Mouse (Mus musculus) layer of hippocampus, adult 2 months (tissue): ENCODE measurements around the gene Nmnat1. TPM values are rescaled to one million over a fixed set of nuclear protein-coding genes. Genes with fewer than 3 reads are reported as not detected.
"Not testable (repeated sequence)": the region's sequence is repeated elsewhere in the genome, so short reads cannot be mapped to it uniquely, and the experiment has no call there.

Source experiments
- DNase-seq, 2 experiments: peaks; one replicate each; pipeline ENCODE4 v3.0.0; 2022; ENCODE audit warnings: low spot score in 2 of 2
- H3K27ac ChIP-seq: fragments of 200-600 bp; 2 replicates; pipeline ENCODE4 v1.8.1; 2022
- H3K4me3 ChIP-seq: fragments of 200-600 bp; 2 replicates; pipeline ENCODE4 v1.8.1; 2022; ENCODE audit warnings: mild to moderate bottlenecking
- CTCF ChIP-seq: fragments of 200-600 bp; conservative IDR thresholded peaks from 2 replicates; pipeline ENCODE4 v1.8.1; 2022; ENCODE audit warnings: antibody characterized with exemption, mild to moderate bottlenecking, moderate library complexity
- total RNA-seq, 2 experiments: library from RNA; stranded (reverse); gene quantifications; 2 replicates each; pipeline ENCODE4 v1.2.3; 2021

Gene Nmnat1
- total RNA-seq, 2 experiments from 2014 or later: 8.9 to 9.0 TPM

- DNase-seq: no peak
- H3K4me3 ChIP-seq: no peak within 1 kb of the TSS
- no peak for TF ChIP-seq CTCF
- H3K27ac ChIP-seq: no peak within 1 kb of the TSS
Observed at GRCm38 (mm10) chr4:149477078-149477477, 7.9 kb downstream of the Nmnat1 start, which contains the start of gene Tmem274. Gene Tmem274, plus strand, starts transcription at chr4:149477378.

DNA sequence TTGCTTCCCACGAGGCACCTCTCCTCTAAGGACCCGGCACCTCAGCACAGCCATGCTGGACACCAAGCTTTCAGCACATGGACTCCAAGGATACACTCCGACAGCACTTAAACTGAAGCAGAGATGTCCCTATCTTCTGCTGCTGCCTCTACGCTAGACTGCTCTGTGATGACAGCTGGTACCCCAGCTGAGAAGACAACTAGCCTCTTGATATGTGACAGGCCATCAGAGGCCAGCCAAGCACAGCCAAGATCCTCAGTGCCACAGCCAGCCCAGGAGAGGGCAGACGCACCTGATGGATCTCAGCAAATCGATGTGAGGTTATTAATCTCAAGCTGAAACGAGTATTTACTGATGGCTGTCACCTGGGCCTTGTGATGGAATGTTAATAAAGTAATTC is 9.9 kb downstream of the Nmnat1 start:
- TF ChIP-seq CTCF: peak; percentile 40
- Histone ChIP-seq H3K4me3 (no peak overlapping the region), H3K27ac (no peak overlapping the region)
- DNase-seq: no peak

GRCm38 (mm10) chr4:149469557-149469956 is 15.4 kb downstream of the Nmnat1 start:
- no peak for DNase-seq
- no peak overlapping the region for H3K27ac ChIP-seq
- H3K4me3 ChIP-seq: no peak overlapping the region
- TF ChIP-seq CTCF: no peak

- no peak overlapping the region for H3K4me3 ChIP-seq
- H3K27ac ChIP-seq: no peak overlapping the region
- no peak for TF ChIP-seq CTCF
- no peak for DNase-seq
Observed at GRCm38 (mm10) chr4:149463435-149463950, 21.5 kb downstream of the Nmnat1 start.

DNA sequence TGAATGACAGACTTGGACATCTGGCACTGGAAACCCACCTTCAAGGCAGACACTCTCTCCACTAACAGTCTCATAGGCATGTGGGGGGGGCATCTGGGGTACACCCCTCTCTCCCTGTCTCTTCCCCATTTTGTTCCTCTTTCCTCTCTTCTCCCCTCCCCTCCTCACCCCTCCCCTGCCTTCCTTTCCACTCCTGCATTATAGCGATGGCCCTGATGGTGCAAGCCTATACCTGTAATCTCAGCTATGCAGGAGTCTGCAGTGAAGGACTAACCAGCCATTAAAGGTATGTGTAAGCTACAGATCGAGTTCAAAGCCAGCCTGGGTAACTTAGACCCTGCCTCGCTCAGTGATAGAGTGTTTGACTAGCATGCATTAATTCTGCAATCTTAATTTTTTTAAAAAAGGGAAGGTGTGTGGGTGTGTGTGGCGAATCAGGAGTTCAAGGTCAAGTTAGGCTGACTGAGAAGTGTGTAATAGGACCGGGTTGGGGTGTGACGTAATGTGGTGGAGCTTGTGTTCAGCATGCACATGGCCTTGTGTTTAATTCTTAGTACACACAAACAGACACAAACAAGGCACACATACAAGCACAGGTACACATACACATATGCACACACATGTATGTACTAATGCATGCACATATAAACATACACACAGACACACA is 22.6 kb downstream of the Nmnat1 start:
- H3K27ac ChIP-seq: no peak overlapping the region
- no peak for DNase-seq
- H3K4me3 ChIP-seq: no peak overlapping the region
- TF ChIP-seq CTCF: no peak

DNA sequence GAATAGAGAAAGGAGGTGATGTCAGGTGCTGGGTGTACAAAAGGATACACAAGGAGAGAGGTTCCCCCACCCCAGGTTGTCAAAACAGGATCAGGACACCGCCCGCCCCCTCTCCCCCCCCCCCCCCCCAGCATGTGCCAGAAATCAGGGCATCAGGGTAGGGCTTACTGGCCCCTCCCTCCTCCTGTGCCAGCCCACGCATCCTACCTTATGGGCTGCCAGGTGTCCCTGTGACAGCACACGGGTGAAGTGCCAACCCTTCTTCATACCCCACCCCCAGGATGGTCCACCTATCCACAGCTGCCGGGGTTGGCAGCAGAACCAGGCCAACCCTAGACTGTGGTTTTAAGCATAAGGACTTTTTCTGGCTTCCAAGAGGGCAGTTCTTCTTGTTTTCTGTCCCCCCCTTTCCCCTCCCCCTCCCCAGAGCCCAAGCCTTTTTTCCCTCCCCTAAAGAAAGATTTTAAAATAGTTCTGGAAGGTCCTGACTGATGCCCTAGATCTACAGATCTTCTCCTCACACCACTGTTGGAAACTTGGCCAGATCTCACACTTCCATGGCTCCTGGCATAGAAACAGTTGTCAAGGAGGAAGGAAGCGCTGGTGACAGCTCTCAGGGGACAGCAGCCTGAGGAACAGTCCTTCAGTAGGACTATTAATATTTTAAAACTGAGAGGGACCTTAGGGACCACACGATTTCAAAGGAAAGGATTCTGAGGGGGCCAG is 23.3 kb downstream of the Nmnat1 start:
- H3K27ac ChIP-seq: no peak overlapping the region
- TF ChIP-seq CTCF: no peak
- no peak overlapping the region for H3K4me3 ChIP-seq
- DNase-seq: no peak

DNA sequence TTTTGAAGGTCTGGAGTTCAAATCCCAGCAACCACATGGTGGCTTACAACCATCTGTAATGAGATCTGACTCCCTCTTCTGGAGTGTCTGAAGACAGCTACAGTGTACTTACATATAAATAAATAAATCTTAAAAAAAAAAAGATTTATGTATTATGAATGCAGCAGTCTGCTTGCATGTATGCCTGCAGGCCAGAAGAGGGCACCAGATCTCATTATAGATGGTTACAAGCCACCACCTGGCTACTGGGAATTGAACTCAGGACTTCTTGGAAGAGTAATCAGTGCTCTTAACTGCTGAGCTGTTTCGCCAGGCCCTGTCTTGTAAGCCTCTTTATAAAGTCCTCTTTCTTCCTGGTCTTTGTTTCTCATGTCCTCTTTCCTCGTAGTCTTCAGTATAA is 24.5 kb downstream of the Nmnat1 start:
- H3K4me3 ChIP-seq, DNase-seq, H3K27ac ChIP-seq: not testable (repeated sequence)
- TF ChIP-seq CTCF: peak; percentile 51

DNA sequence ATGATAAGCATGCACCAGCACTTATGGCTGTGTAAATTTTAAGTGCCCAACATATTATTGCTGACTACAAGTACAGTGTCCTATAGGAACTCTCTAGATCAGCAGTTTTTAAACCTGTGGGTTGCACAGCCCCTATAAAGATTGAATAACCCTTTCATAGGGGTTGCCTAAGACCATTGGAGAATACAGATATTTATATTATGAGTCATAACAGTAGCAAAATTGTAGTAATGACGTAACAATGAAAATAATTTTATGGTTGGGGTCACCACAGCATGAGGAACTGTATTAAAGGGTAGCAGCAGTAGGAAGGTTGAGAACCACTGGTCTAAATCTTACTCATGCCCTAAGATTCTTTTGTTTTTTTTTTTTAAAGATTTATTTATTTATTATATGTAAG is 25.6 kb downstream of the Nmnat1 start:
- Histone ChIP-seq H3K4me3 (no peak overlapping the region), H3K27ac (no peak overlapping the region)
- no peak for DNase-seq
- no peak for TF ChIP-seq CTCF

GRCm38 (mm10) chr4:149458526-149458925 is 26.5 kb downstream of the Nmnat1 start:
- no peak overlapping the region for H3K4me3 ChIP-seq
- no peak for TF ChIP-seq CTCF
- H3K27ac ChIP-seq: no peak overlapping the region
- no peak for DNase-seq

DNA sequence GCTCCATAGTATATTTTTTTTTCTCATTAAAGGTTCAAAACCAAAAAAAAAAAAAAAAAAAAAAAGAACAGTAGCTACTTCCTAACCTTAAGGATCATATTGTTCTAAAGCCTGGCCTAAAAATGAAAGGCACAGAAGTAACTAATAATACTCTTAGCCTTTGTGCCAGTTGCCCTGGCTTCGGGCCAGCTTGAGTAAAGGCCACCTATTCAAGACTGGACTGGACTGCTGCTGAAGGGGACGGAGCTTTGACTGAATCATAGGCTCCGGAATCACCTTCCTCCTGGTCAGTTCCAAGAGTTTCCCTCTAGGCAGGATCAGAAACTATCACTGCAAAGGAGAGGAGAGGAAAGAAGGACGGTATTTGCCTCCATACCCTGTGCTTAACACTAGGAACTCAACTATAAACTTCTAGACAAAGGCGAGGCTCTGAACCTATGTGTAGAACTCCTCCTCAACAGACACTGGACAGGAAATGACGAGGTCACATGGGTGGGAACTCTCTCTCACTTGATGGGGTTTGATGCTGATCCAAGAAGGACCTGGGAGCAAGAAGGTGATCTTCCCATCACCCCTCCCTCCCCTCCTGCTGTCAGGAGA is 27.1 kb downstream of the Nmnat1 start:
- no peak for DNase-seq
- no peak overlapping the region for H3K4me3 ChIP-seq
- TF ChIP-seq CTCF: no peak
- no peak overlapping the region for H3K27ac ChIP-seq

- H3K27ac ChIP-seq, H3K4me3 ChIP-seq, DNase-seq: not testable (repeated sequence)
Observed at GRCm38 (mm10) chr4:149457163-149457562, 27.8 kb downstream of the Nmnat1 start.

DNA sequence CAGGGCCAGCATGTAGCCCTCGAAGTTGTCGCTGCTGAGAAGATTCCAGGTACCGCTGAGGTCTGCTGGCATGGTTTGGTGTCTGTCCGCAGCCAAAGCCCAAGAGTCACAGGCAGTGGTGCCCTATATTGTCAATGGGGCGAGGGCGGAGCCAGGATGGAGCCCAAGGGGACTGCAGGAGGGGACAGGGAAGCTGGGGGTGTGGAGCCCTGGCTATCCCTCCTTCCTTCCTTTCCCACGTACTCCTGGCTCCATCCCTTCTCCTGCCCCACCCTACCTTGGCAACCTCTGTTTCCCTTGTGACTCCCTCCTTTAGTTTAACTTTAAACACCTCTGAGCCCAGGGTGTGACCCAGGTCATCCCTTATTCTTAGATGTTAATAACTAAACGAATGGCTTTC is 30.1 kb downstream of the Nmnat1 start, which contains the start of gene Rbp7:
Rbp7 (minus strand) TSS at position 100 of the 400 bp plus-strand sequence.
- no peak for DNase-seq
- no peak within 1 kb of the TSS for H3K27ac ChIP-seq
- no peak within 1 kb of the TSS for H3K4me3 ChIP-seq
- no peak for TF ChIP-seq CTCF

- no peak overlapping the region for H3K27ac ChIP-seq
- no peak overlapping the region for H3K4me3 ChIP-seq
- no peak for TF ChIP-seq CTCF
- DNase-seq: no peak
Observed at GRCm38 (mm10) chr4:149454263-149454662, 30.7 kb downstream of the Nmnat1 start.
